Mouse (Mus musculus): Measurements from ENCODE around the gene Gps1. TPM values are rescaled to one million over a fixed set of nuclear protein-coding genes. Genes with fewer than 3 reads are reported as not detected.
A peak's percentile ranks its signal among the peaks of the same experiment; 100 is the strongest.

Gps1 gene
- polyA plus RNA-seq, 1 experiment = 179 TPM

- Histone ChIP-seq H3K79me2 (ENCODE audit: control insufficient read depth, insufficient read depth) (peaks cover 51% of the 10 kb centered on the region), H3K27me3 (ENCODE audit: control insufficient read depth, insufficient read depth, insufficient read length) (no peaks in the 10 kb centered on the region), H3K36me3 (ENCODE audit: control insufficient read depth, insufficient read depth) (peaks cover 13% of the 10 kb centered on the region), H3K4me2 (ENCODE audit: low read depth) (peak overlapping the region; percentile 76), H3ac (ENCODE audit: control insufficient read depth, insufficient read length) (peak overlapping the region; percentile 27), H3K4me3 (peak overlapping the region; percentile 60)
- TF ChIP-seq SRF (IDR thresholded peaks at IDR 0.05; ENCODE audit: control insufficient read depth, insufficient read length, low read depth) = no peak
These were observed 38.2 kb downstream of the Gps1 start for GRCm38 (mm10) chr11:120822321-120822720.

- peaks cover 10% of the 10 kb centered on the region for H3K36me3 ChIP-seq (ENCODE audit: control insufficient read depth, insufficient read depth)
- H3K79me2 ChIP-seq (ENCODE audit: control insufficient read depth, insufficient read depth) = peaks cover 49% of the 10 kb centered on the region
These were observed 38.9 kb downstream of the Gps1 start for GRCm38 (mm10) chr11:120822831-120823550.

GRCm38 (mm10) chr11:120823551-120823947 is 39.5 kb downstream of the Gps1 start:
- peak overlapping the region; percentile 60 for H3K4me3 ChIP-seq
- peak overlapping the region; percentile 76 for H3K4me2 ChIP-seq (ENCODE audit: low read depth)
- H3K36me3 ChIP-seq (ENCODE audit: control insufficient read depth, insufficient read depth) = peaks cover 7% of the 10 kb centered on the region
- H3K79me2 ChIP-seq (ENCODE audit: control insufficient read depth, insufficient read depth) = peaks cover 46% of the 10 kb centered on the region
- no peak for TF ChIP-seq REST (IDR thresholded peaks at IDR 0.05; ENCODE audit: insufficient read depth, insufficient read length)
- no peak for TF ChIP-seq TCF3 (IDR thresholded peaks at IDR 0.05; ENCODE audit: insufficient read length, low read depth)
- no peak for TF ChIP-seq SRF (IDR thresholded peaks at IDR 0.05; ENCODE audit: control insufficient read depth, insufficient read length, low read depth)
- no peak for TF ChIP-seq TCF12 (IDR thresholded peaks at IDR 0.05; ENCODE audit: insufficient read depth, poor library complexity, severe bottlenecking)
- peak; percentile 16 for TF ChIP-seq USF1 (IDR thresholded peaks at IDR 0.05; ENCODE audit: low read depth)
- peak overlapping the region; percentile 27 for H3ac ChIP-seq (ENCODE audit: control insufficient read depth, insufficient read length)
- H3K27me3 ChIP-seq (ENCODE audit: control insufficient read depth, insufficient read depth, insufficient read length) = no peaks in the 10 kb centered on the region

More at GRCm38 (mm10) chr11:120822831-120823550, 38.9 kb downstream of the Gps1 start:
- H3ac ChIP-seq (ENCODE audit: control insufficient read depth, insufficient read length) = peak overlapping the region; percentile 27
- H3K4me2 ChIP-seq (ENCODE audit: low read depth) = peak overlapping the region; percentile 76
- no peak for TF ChIP-seq MYOD1 (IDR thresholded peaks at IDR 0.05; ENCODE audit: control insufficient read depth in 1 of 3, insufficient read length in 2 of 3, low read depth in 2 of 3)
- TF ChIP-seq POLR2AphosphoS2 (IDR thresholded peaks at IDR 0.05; ENCODE audit: insufficient read length, low read depth) = no peak
- no peak for TF ChIP-seq USF1 (IDR thresholded peaks at IDR 0.05; ENCODE audit: low read depth)
- TF ChIP-seq SRF (IDR thresholded peaks at IDR 0.05; ENCODE audit: control insufficient read depth, insufficient read length, low read depth) = no peak
- TF ChIP-seq CEBPB (IDR thresholded peaks at IDR 0.05; ENCODE audit: insufficient read depth, poor library complexity, severe bottlenecking) = no peak
- TF ChIP-seq MAX (IDR thresholded peaks at IDR 0.05; ENCODE audit: low read depth) = no peak
- no peak for TF ChIP-seq REST (IDR thresholded peaks at IDR 0.05; ENCODE audit: insufficient read depth, insufficient read length)
- TF ChIP-seq POLR2A (IDR thresholded peaks at IDR 0.05; ENCODE audit: insufficient read length, low read depth) = no peak
- no peak for TF ChIP-seq TCF3 (IDR thresholded peaks at IDR 0.05; ENCODE audit: insufficient read length, low read depth)
- no peak for TF ChIP-seq TCF12 (IDR thresholded peaks at IDR 0.05; ENCODE audit: insufficient read depth, poor library complexity, severe bottlenecking)
- no peak for TF ChIP-seq MYOG (IDR thresholded peaks at IDR 0.05; ENCODE audit: control insufficient read depth in 1 of 3, insufficient read depth in 1 of 3, insufficient read length in 2 of 3, low read depth in 2 of 3)
- TF ChIP-seq E2F4 (IDR thresholded peaks at IDR 0.05; ENCODE audit: insufficient read depth) = no peak
- peak overlapping the region; percentile 60 for H3K4me3 ChIP-seq
- no peaks in the 10 kb centered on the region for H3K27me3 ChIP-seq (ENCODE audit: control insufficient read depth, insufficient read depth, insufficient read length)

GRCm38 (mm10) chr11:120823956-120824786 is 40.1 kb downstream of the Gps1 start, which contains the start of gene Fasn:
TSS of gene Fasn (minus strand) at chr11:120824547.
- H3K79me2 ChIP-seq (ENCODE audit: control insufficient read depth, insufficient read depth) = peaks cover 45% of the 10 kb centered on the region
- H3K4me2 ChIP-seq (ENCODE audit: low read depth) = peak within 1 kb of the TSS; percentile 89
- H3K4me3 ChIP-seq = peak within 1 kb of the TSS; percentile 60
- H3ac ChIP-seq (ENCODE audit: control insufficient read depth, insufficient read length) = peak within 1 kb of the TSS; percentile 27
- H3K36me3 ChIP-seq (ENCODE audit: control insufficient read depth, insufficient read depth) = peaks cover 5% of the 10 kb centered on the region
- TF ChIP-seq E2F4 (IDR thresholded peaks at IDR 0.05; ENCODE audit: insufficient read depth) (peak; percentile 37), TCF3 (IDR thresholded peaks at IDR 0.05; ENCODE audit: insufficient read length, low read depth) (peak; percentile 43), POLR2AphosphoS2 (IDR thresholded peaks at IDR 0.05; ENCODE audit: insufficient read length, low read depth) (peak; percentile 99), USF1 (IDR thresholded peaks at IDR 0.05; ENCODE audit: low read depth) (no peak), MAX (IDR thresholded peaks at IDR 0.05; ENCODE audit: low read depth) (no peak), MYOD1 (IDR thresholded peaks at IDR 0.05; ENCODE audit: control insufficient read depth in 1 of 3, insufficient read length in 2 of 3, low read depth in 2 of 3) (peak in 2 of 3 experiments; percentile 27 to 38), TCF12 (IDR thresholded peaks at IDR 0.05; ENCODE audit: insufficient read depth, poor library complexity, severe bottlenecking) (no peak), POLR2A (IDR thresholded peaks at IDR 0.05; ENCODE audit: insufficient read length, low read depth) (peak; percentile 99), SRF (IDR thresholded peaks at IDR 0.05; ENCODE audit: control insufficient read depth, insufficient read length, low read depth) (peak; percentile 34), REST (IDR thresholded peaks at IDR 0.05; ENCODE audit: insufficient read depth, insufficient read length) (peak; percentile 67), CEBPB (IDR thresholded peaks at IDR 0.05; ENCODE audit: insufficient read depth, poor library complexity, severe bottlenecking) (no peak), MYOG (IDR thresholded peaks at IDR 0.05; ENCODE audit: control insufficient read depth in 1 of 3, insufficient read depth in 1 of 3, insufficient read length in 2 of 3, low read depth in 2 of 3) (peak in 1 of 3 experiments; percentile 31)
- H3K27me3 ChIP-seq (ENCODE audit: control insufficient read depth, insufficient read depth, insufficient read length) = no peaks in the 10 kb centered on the region

All from myocyte (in vitro differentiated cells).